Mouse (Mus musculus): ENCODE measurements around the gene Ildr1. TPM values are rescaled to one million over a fixed set of nuclear protein-coding genes. Genes with fewer than 3 reads are reported as not detected.
A peak's percentile ranks its signal among the peaks of the same experiment; 100 is the strongest.

The Ildr1 gene
- polyA plus RNA-seq, 1 experiment from 2014 or later: 6.0 TPM

- no peaks in the 10 kb centered on the region for H3K4me1 ChIP-seq
Observed at GRCm38 (mm10) chr16:36708751-36709150, 15.0 kb downstream of the Ildr1 start.

GRCm38 (mm10) chr16:36709405-36709804, 15.6 kb downstream of the Ildr1 start:
- no peak for ATAC-seq (ENCODE audit: borderline replicate concordance, extremely low read depth, low FRiP score, low TSS enrichment)
- no peaks in the 10 kb centered on the region for H3K9me3 ChIP-seq
- 93% methylated on average over 17 of the region's 17 CpGs for WGBS
- no peak overlapping the region for H3K27ac ChIP-seq
- H3K36me3 ChIP-seq: 0 out of 2 replicates have a peak, but pooled peaks cover 4% of the 10 kb centered on the region
- no peak overlapping the region for H3K4me2 ChIP-seq
- H3K27me3 ChIP-seq: no peaks in the 10 kb centered on the region
- no peaks in the 10 kb centered on the region for H3K4me1 ChIP-seq
- no peak overlapping the region for H3K4me3 ChIP-seq
- no peak overlapping the region for H3K9ac ChIP-seq

More at GRCm38 (mm10) chr16:36708751-36709150, 15.0 kb downstream of the Ildr1 start:
- no peak overlapping the region for H3K4me3 ChIP-seq
- H3K9ac ChIP-seq: no peak overlapping the region
- 77% methylated on average over 7 of the region's 7 CpGs for WGBS
- no peaks in the 10 kb centered on the region for H3K9me3 ChIP-seq
- no peak overlapping the region for H3K4me2 ChIP-seq
- H3K27me3 ChIP-seq: no peaks in the 10 kb centered on the region
- no peak overlapping the region for H3K27ac ChIP-seq
- 0 out of 2 replicates have a peak, but pooled peaks cover 4% of the 10 kb centered on the region for H3K36me3 ChIP-seq
- no peak for ATAC-seq (ENCODE audit: borderline replicate concordance, extremely low read depth, low FRiP score, low TSS enrichment)

GRCm38 (mm10) chr16:36710794-36711193, 17.0 kb downstream of the Ildr1 start:
- H3K9me3 ChIP-seq: no peaks in the 10 kb centered on the region
- 90% methylated on average over 2 of the region's 2 CpGs for WGBS
- H3K4me3 ChIP-seq: no peak overlapping the region
- no peaks in the 10 kb centered on the region for H3K4me1 ChIP-seq
- no peak overlapping the region for H3K4me2 ChIP-seq
- no peaks in the 10 kb centered on the region for H3K27me3 ChIP-seq
- 0 out of 2 replicates have a peak, but pooled peaks cover 4% of the 10 kb centered on the region for H3K36me3 ChIP-seq
- H3K9ac ChIP-seq: no peak overlapping the region
- H3K27ac ChIP-seq: no peak overlapping the region
- ATAC-seq (ENCODE audit: borderline replicate concordance, extremely low read depth, low FRiP score, low TSS enrichment): no peak

- WGBS: 79% methylated on average over 12 of the region's 12 CpGs
- H3K9ac ChIP-seq: no peak overlapping the region
- H3K9me3 ChIP-seq: no peaks in the 10 kb centered on the region
- no peak for ATAC-seq (ENCODE audit: borderline replicate concordance, extremely low read depth, low FRiP score, low TSS enrichment)
- H3K27me3 ChIP-seq: no peaks in the 10 kb centered on the region
- 0 out of 2 replicates have a peak, but pooled peaks cover 4% of the 10 kb centered on the region for H3K36me3 ChIP-seq
- no peak overlapping the region for H3K27ac ChIP-seq
- no peaks in the 10 kb centered on the region for H3K4me1 ChIP-seq
- no peak overlapping the region for H3K4me3 ChIP-seq
- H3K4me2 ChIP-seq: no peak overlapping the region
Observed at GRCm38 (mm10) chr16:36711760-36712159, 18.0 kb downstream of the Ildr1 start.

GRCm38 (mm10) chr16:36717481-36717880, 23.7 kb downstream of the Ildr1 start:
- H3K4me1 ChIP-seq: no peaks in the 10 kb centered on the region
- no peaks in the 10 kb centered on the region for H3K27me3 ChIP-seq
- no peak overlapping the region for H3K4me3 ChIP-seq
- H3K4me2 ChIP-seq: no peak overlapping the region
- no peak overlapping the region for H3K9ac ChIP-seq
- 79% methylated on average over 4 of the region's 4 CpGs for WGBS
- no peaks in the 10 kb centered on the region for H3K36me3 ChIP-seq
- no peak for ATAC-seq (ENCODE audit: borderline replicate concordance, extremely low read depth, low FRiP score, low TSS enrichment)
- no peak overlapping the region for H3K27ac ChIP-seq
- H3K9me3 ChIP-seq: no peaks in the 10 kb centered on the region

GRCm38 (mm10) chr16:36718637-36719036, 24.9 kb downstream of the Ildr1 start:
- Histone ChIP-seq H3K4me3 (no peak overlapping the region), H3K4me2 (no peak overlapping the region), H3K27me3 (no peaks in the 10 kb centered on the region), H3K27ac (no peak overlapping the region), H3K4me1 (no peaks in the 10 kb centered on the region), H3K9me3 (no peaks in the 10 kb centered on the region), H3K36me3 (no peaks in the 10 kb centered on the region), H3K9ac (no peak overlapping the region)
- no peak for ATAC-seq (ENCODE audit: borderline replicate concordance, extremely low read depth, low FRiP score, low TSS enrichment)

- Histone ChIP-seq H3K4me3 (no peak overlapping the region), H3K27me3 (no peaks in the 10 kb centered on the region), H3K4me2 (no peak overlapping the region), H3K9me3 (no peaks in the 10 kb centered on the region), H3K4me1 (no peaks in the 10 kb centered on the region), H3K27ac (no peak overlapping the region), H3K36me3 (no peaks in the 10 kb centered on the region), H3K9ac (no peak overlapping the region)
- 67% methylated on average over 13 of the region's 13 CpGs for WGBS
- ATAC-seq (ENCODE audit: borderline replicate concordance, extremely low read depth, low FRiP score, low TSS enrichment): no peak
Observed at GRCm38 (mm10) chr16:36720194-36721055, 26.6 kb downstream of the Ildr1 start.

- 36% methylated on average over 4 of the region's 4 CpGs for WGBS
- H3K27ac ChIP-seq: no peak overlapping the region
- H3K4me2 ChIP-seq: no peak overlapping the region
- H3K36me3 ChIP-seq: no peaks in the 10 kb centered on the region
- H3K27me3 ChIP-seq: no peaks in the 10 kb centered on the region
- H3K4me1 ChIP-seq: no peaks in the 10 kb centered on the region
- no peak overlapping the region for H3K9ac ChIP-seq
- no peak for ATAC-seq (ENCODE audit: borderline replicate concordance, extremely low read depth, low FRiP score, low TSS enrichment)
- H3K4me3 ChIP-seq: no peak overlapping the region
- no peaks in the 10 kb centered on the region for H3K9me3 ChIP-seq
Observed at GRCm38 (mm10) chr16:36722739-36723138, 29.0 kb downstream of the Ildr1 start.

GRCm38 (mm10) chr16:36723880-36724443, 30.2 kb downstream of the Ildr1 start:
- Histone ChIP-seq H3K9me3 (no peaks in the 10 kb centered on the region), H3K4me1 (no peaks in the 10 kb centered on the region), H3K27ac (no peak overlapping the region), H3K4me3 (no peak overlapping the region), H3K36me3 (no peaks in the 10 kb centered on the region), H3K27me3 (no peaks in the 10 kb centered on the region), H3K9ac (no peak overlapping the region), H3K4me2 (no peak overlapping the region)
- WGBS: 52% methylated on average over 3 of the region's 3 CpGs
- ATAC-seq (ENCODE audit: borderline replicate concordance, extremely low read depth, low FRiP score, low TSS enrichment): no peak

- Histone ChIP-seq H3K36me3 (no peaks in the 10 kb centered on the region), H3K9me3 (no peaks in the 10 kb centered on the region), H3K4me2 (no peak overlapping the region), H3K4me1 (peaks cover 3% of the 10 kb centered on the region; the same call in 1 of the 2 replicates), H3K4me3 (no peak overlapping the region), H3K27ac (no peak overlapping the region), H3K27me3 (no peaks in the 10 kb centered on the region), H3K9ac (no peak overlapping the region)
- ATAC-seq (ENCODE audit: borderline replicate concordance, extremely low read depth, low FRiP score, low TSS enrichment): no peak
- 79% methylated on average over 2 of the region's 2 CpGs for WGBS
Observed at GRCm38 (mm10) chr16:36728959-36729358, 35.2 kb downstream of the Ildr1 start.

GRCm38 (mm10) chr16:36732572-36732971, 38.8 kb downstream of the Ildr1 start:
- no peak for ATAC-seq (ENCODE audit: borderline replicate concordance, extremely low read depth, low FRiP score, low TSS enrichment)
- no peak overlapping the region for H3K9ac ChIP-seq
- no peaks in the 10 kb centered on the region for H3K36me3 ChIP-seq
- H3K4me2 ChIP-seq: no peak overlapping the region
- no peak overlapping the region for H3K4me3 ChIP-seq
- H3K27ac ChIP-seq: no peak overlapping the region
- H3K27me3 ChIP-seq: no peaks in the 10 kb centered on the region
- peaks cover 3% of the 10 kb centered on the region; the same call in 1 of the 2 replicates for H3K4me1 ChIP-seq
- H3K9me3 ChIP-seq: no peaks in the 10 kb centered on the region

GRCm38 (mm10) chr16:36733827-36734226, 40.0 kb downstream of the Ildr1 start:
- H3K4me1 ChIP-seq: peaks cover 3% of the 10 kb centered on the region; the same call in 1 of the 2 replicates
- H3K9me3 ChIP-seq: no peaks in the 10 kb centered on the region
- ATAC-seq (ENCODE audit: borderline replicate concordance, extremely low read depth, low FRiP score, low TSS enrichment): peak; percentile 80; the same call in 1 of the 2 replicates
- H3K9ac ChIP-seq: no peak overlapping the region
- WGBS: 29% methylated on average over 1 of the region's 1 CpGs
- no peak overlapping the region for H3K4me3 ChIP-seq
- no peaks in the 10 kb centered on the region for H3K27me3 ChIP-seq
- H3K4me2 ChIP-seq: no peak overlapping the region
- 0 out of 2 replicates have a peak overlapping the region, but pooled peaks have one; percentile 27 for H3K27ac ChIP-seq
- no peaks in the 10 kb centered on the region for H3K36me3 ChIP-seq
